In genomic region chr6:93066553-93067376, GRCm38 (mm10) we compare ENCODE assay signal across 8 mouse cellular contexts.
DNase-seq lines count a peak whose midpoint lies in the region; ATAC-seq and TF ChIP-seq lines count a peak whose summit lies in the region.

No protein-coding gene starts in this region.

- no peak overlapping the region for H3K4me3 ChIP-seq in intestine, postnatal 0 days (ENCODE audit: low read depth, low read length)
- H3K4me3 ChIP-seq in stomach, postnatal 0 days (ENCODE audit: low read depth, low read length), result no peak overlapping the region

- 48% methylated on average over 11 of the region's 11 CpGs for WGBS in intestine, postnatal 0 days
- WGBS in stomach, postnatal 0 days, result 46% methylated on average over 11 of the region's 11 CpGs

- H3K9me3 ChIP-seq in intestine, postnatal 0 days (ENCODE audit: control insufficient read depth), result no peaks in the 10 kb centered on the region
- no peaks in the 10 kb centered on the region for H3K9me3 ChIP-seq in stomach, postnatal 0 days (ENCODE audit: control insufficient read depth, low read length)

- no peaks in the 10 kb centered on the region for H3K27me3 ChIP-seq in intestine, postnatal 0 days (replicated peaks; ENCODE audit: control insufficient read depth, insufficient read depth, low read length)
- no peaks in the 10 kb centered on the region for H3K27me3 ChIP-seq in stomach, postnatal 0 days (ENCODE audit: control insufficient read depth, insufficient read depth, low read length)

- H3K4me1 ChIP-seq in intestine, postnatal 0 days (replicated peaks; ENCODE audit: control insufficient read depth, insufficient read depth, low read length), result 0 out of 2 replicates have a peak, but pooled peaks cover 3% of the 10 kb centered on the region
- no peaks in the 10 kb centered on the region for H3K4me1 ChIP-seq in stomach, postnatal 0 days (replicated peaks; ENCODE audit: control insufficient read depth, insufficient read depth)

- no peak for TF ChIP-seq EP300 in stomach, postnatal 0 days (optimal IDR thresholded peaks at IDR 0.05)

- no peak overlapping the region for H3K27ac ChIP-seq in intestine, postnatal 0 days (ENCODE audit: low read depth, low read length)
- H3K27ac ChIP-seq in stomach, postnatal 0 days (replicated peaks), result peak overlapping the region; percentile 49

- 0 out of 2 replicates have a peak, but pooled peaks have one; percentile 5 for TF ChIP-seq CTCF in intestine, postnatal 0 days (IDR thresholded peaks at IDR 0.05; ENCODE audit: low read depth)
- TF ChIP-seq CTCF in stomach, postnatal 0 days (IDR thresholded peaks at IDR 0.05; ENCODE audit: low read depth), result no peak

- intact Hi-C loops in gastrocnemius, postnatal 14 days (cut with DNase I; ENCODE audit: low total_unique reads), result no loop called here

- H3K9ac ChIP-seq in intestine, postnatal 0 days (ENCODE audit: low read depth, low read length), result no peak overlapping the region
- H3K9ac ChIP-seq in stomach, postnatal 0 days (ENCODE audit: low read length), result no peak overlapping the region

- DNase-seq in gastrocnemius, postnatal 14 days, result peak; percentile 9
- no peak for DNase-seq in gastrocnemius, adult 18-20 months (ENCODE audit: low spot score)
- peak; percentile 3 for DNase-seq in right cerebral cortex, postnatal 4 days
- DNase-seq in right cerebral cortex, adult 2 months (ENCODE audit: low spot score in 2 of 2), result no peak
- DNase-seq in stomach, postnatal 0 days (ENCODE audit: low spot score), result no peak
- DNase-seq in cerebellum, postnatal 36 days, result no peak

- no peaks in the 10 kb centered on the region for H3K36me3 ChIP-seq in intestine, postnatal 0 days (ENCODE audit: control insufficient read depth, insufficient read depth)
- no peaks in the 10 kb centered on the region for H3K36me3 ChIP-seq in stomach, postnatal 0 days (ENCODE audit: control insufficient read depth, insufficient read depth, low read length)

- ATAC-seq in intestine, postnatal 0 days, result no peak
- ATAC-seq in stomach, postnatal 0 days (ENCODE audit: low FRiP score, low TSS enrichment), result no peak
- ATAC-seq in frontal cortex, adult (ENCODE audit: low TSS enrichment), result no peak

- H3K4me2 ChIP-seq in intestine, postnatal 0 days (replicated peaks; ENCODE audit: low read depth), result peak overlapping the region; percentile 30
- H3K4me2 ChIP-seq in stomach, postnatal 0 days (replicated peaks; ENCODE audit: low read depth), result 0 out of 2 replicates have a peak overlapping the region, but pooled peaks have one; percentile 32

Comparison
In these comparisons a context has a peak if more than half of its experiments do, and no peak if none do; other contexts are left out.
1. DNase-seq: peak in gastrocnemius, postnatal 14 days (single experiment) and right cerebral cortex, postnatal 4 days (single experiment); none in gastrocnemius, adult 18-20 months (single experiment), right cerebral cortex, adult 2 months (0 of 2), stomach, postnatal 0 days (single experiment) and cerebellum, postnatal 36 days (0 of 2).